Mouse (Mus musculus): ENCODE data around the gene Bcl2l13. TPM values are rescaled to one million over a fixed set of nuclear protein-coding genes. Genes with fewer than 3 reads are reported as not detected.
"Not testable (repeated sequence)": the region's sequence is repeated elsewhere in the genome, so short reads cannot be mapped to it uniquely, and the experiment has no call there.

Gene Bcl2l13
- polyA plus RNA-seq, 1 experiment from 2014 or later, result 45.7 TPM

DNA sequence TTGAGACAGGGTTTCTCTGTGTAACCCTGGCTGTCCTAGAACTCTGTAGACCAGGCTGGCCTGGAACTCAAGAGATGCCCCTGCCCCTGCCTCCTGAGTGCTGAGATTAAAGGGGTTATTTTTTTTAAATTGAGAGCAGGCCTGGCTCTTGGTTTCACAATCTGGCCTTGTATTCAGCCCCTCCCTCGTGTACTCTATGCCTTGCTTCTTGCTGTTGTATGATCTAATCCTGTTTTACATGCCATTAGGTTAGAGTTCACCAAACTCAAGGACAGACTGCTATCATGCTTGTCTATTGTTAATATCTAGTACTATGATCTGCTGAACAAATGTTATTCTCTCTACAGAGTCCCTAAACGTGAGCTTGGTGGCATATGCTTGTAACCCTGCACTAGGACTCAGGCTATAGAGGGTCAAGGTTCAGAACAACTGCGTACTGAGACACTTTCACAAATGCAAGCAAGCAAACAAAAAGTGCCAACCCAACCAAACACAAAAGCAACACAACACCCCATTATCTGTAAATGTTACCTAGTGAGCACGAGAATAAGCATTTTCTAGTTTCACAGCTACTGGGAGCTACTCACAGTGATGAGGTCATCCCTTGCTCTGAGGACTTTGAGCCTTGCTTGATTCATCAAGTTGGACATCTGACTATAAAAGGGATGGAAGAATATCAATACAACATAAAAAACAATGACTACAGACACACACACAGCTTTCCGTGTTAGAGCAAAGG is 28.8 kb upstream of the Bcl2l13 start:
- WGBS, result 90% methylated on average over 5 of the region's 5 CpGs
- Histone ChIP-seq H3K9ac (replicated peaks) (no peak overlapping the region), H3K36me3 (peaks cover 95% of the 10 kb centered on the region), H3K27ac (replicated peaks) (no peak overlapping the region), H3K4me1 (no peaks in the 10 kb centered on the region), H3K9me3 (no peaks in the 10 kb centered on the region), H3K27me3 (no peaks in the 10 kb centered on the region), H3K4me3 (no peak overlapping the region), H3K4me2 (replicated peaks) (no peak overlapping the region)
- ATAC-seq (ENCODE audit: low FRiP score, low read depth), result no peak

DNA sequence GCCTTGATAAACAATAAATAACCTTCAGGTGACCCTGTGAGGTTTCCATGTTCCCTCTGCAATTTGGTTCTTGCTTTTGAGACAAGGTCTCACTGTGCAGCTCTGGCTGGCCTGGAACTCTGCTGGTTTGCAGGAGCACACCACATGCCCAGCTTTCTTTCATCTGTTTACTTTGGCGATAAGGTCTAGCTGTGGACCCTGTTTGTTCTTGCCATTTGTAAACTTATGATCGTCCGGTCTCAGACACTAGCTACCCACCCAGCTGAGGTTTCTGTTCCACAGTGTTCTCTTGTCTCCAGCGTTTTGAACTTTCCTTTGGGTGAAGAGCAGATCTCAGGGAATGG is 28.3 kb upstream of the Bcl2l13 start:
- Histone ChIP-seq H3K27me3 (no peaks in the 10 kb centered on the region), H3K36me3 (peaks cover 90% of the 10 kb centered on the region)

DNA sequence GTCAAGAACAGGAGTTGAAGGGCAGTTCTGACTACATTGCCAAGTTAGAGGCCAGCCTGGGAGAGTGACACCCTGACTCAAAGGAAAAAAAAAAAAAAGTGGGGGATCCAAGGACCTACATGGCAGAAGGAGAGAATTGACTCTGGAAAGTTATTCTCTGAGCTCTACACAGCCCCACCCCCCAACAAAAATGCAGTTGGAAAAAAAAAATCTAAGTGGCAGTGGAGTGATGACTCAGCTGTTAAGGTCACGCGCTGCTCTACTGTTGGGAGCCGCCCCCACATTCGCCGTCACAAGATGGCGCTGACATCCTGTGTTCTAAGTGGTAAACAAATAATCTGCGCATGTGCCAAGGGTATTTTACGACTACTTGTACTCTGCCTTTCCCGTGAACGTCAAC is 24.0 kb upstream of the Bcl2l13 start:
- not testable (repeated sequence) for H3K4me3 ChIP-seq; ATAC-seq (ENCODE audit: low FRiP score, low read depth); H3K27me3 ChIP-seq; H3K4me1 ChIP-seq; H3K9me3 ChIP-seq; H3K27ac ChIP-seq (replicated peaks); H3K4me2 ChIP-seq (replicated peaks); H3K9ac ChIP-seq (replicated peaks)
- 99% methylated on average over 7 of the region's 10 CpGs for WGBS
- peaks cover 49% of the 10 kb centered on the region for H3K36me3 ChIP-seq

More for the DNA sequence above, 28.3 kb upstream of the Bcl2l13 start:
- H3K27ac ChIP-seq (replicated peaks), result no peak overlapping the region
- ATAC-seq (ENCODE audit: low FRiP score, low read depth), result no peak
- H3K9ac ChIP-seq (replicated peaks), result no peak overlapping the region
- no peak overlapping the region for H3K4me2 ChIP-seq (replicated peaks)
- H3K9me3 ChIP-seq, result no peaks in the 10 kb centered on the region
- H3K4me1 ChIP-seq, result no peaks in the 10 kb centered on the region
- H3K4me3 ChIP-seq, result no peak overlapping the region
- WGBS, result 93% methylated on average over 4 of the region's 4 CpGs

DNA sequence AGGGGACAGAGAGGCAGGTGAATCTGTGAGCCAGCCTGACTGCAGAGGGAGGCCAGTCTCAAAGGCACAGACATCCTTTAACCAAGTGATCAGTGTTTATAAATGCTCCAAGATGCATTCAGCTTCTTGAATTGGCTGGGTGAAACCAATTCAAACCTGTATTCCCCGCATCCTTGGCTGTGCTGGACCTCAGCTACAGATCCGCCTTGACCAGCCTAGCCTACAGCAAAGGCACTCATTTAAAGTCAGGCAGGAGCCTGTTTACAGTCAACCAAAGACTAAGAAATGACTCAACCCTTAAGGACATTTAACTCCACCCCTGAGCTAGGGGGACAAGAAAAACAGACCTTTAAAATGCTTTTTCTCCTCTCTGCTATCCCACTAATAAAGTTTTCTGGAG is 16.7 kb upstream of the Bcl2l13 start:
- Histone ChIP-seq H3K4me3 (no peak overlapping the region), H3K4me2 (replicated peaks) (no peak overlapping the region), H3K9me3 (no peaks in the 10 kb centered on the region), H3K27ac (replicated peaks) (no peak overlapping the region), H3K36me3 (peaks cover 23% of the 10 kb centered on the region), H3K27me3 (no peaks in the 10 kb centered on the region), H3K9ac (replicated peaks) (no peak overlapping the region), H3K4me1 (peaks cover 11% of the 10 kb centered on the region)
- ATAC-seq (ENCODE audit: low FRiP score, low read depth), result no peak
- WGBS, result 96% methylated on average over 2 of the region's 2 CpGs

DNA sequence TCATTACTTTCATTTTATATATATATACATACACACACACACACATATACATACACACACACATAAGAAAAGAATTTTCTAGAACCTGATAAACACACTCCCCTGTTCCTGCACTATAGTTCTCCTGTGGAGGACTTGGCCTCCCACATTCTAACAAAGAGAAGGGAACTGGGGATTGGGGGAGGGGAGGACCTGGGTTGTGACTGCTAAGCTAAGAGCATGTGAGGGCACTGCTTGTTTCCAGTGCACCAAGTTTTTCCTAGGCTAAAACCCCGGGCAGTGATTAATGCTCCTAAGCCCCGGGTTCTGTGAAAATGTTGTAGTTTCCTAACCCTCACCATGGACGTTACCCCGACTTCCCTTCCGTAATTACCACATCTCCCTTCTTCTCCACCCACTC is 15.9 kb upstream of the Bcl2l13 start:
- H3K9me3 ChIP-seq, result no peaks in the 10 kb centered on the region
- H3K4me2 ChIP-seq (replicated peaks), result no peak overlapping the region
- no peaks in the 10 kb centered on the region for H3K27me3 ChIP-seq
- H3K4me1 ChIP-seq, result peaks cover 11% of the 10 kb centered on the region
- WGBS, result 92% methylated on average over 5 of the region's 5 CpGs
- H3K9ac ChIP-seq (replicated peaks), result no peak overlapping the region
- no peak for ATAC-seq (ENCODE audit: low FRiP score, low read depth)
- no peak overlapping the region for H3K27ac ChIP-seq (replicated peaks)
- no peak overlapping the region for H3K4me3 ChIP-seq
- peaks cover 23% of the 10 kb centered on the region for H3K36me3 ChIP-seq

DNA sequence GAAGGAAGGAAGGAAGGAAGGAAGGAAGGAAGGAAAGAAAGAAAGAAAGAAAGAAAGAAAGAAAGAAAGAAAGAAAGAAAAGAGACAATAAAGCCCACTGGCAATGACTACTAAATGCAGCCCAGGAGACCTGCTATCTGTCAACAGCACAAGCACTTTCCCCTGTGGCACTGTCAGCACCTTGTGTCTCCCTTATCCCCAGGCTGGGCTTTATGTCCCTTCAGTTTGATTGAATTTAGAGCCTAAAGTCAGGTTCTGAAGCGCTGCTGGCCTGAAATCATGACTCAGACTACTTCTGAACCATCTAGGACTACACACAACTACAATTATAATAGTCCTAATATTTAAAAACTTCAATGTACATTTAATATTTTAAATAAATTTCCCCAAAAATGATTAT is 15.1 kb upstream of the Bcl2l13 start:
- H3K9me3 ChIP-seq, result no peaks in the 10 kb centered on the region
- H3K27me3 ChIP-seq, result no peaks in the 10 kb centered on the region
- peak overlapping the region; percentile 83; the same call in 1 of the 2 replicates for H3K4me2 ChIP-seq (replicated peaks)
- no peak for ATAC-seq (ENCODE audit: low FRiP score, low read depth)
- H3K27ac ChIP-seq (replicated peaks), result no peak overlapping the region
- H3K36me3 ChIP-seq, result peaks cover 23% of the 10 kb centered on the region
- WGBS, result 96% methylated on average over 1 of the region's 1 CpGs
- no peak overlapping the region for H3K4me3 ChIP-seq
- H3K4me1 ChIP-seq, result peaks cover 11% of the 10 kb centered on the region
- no peak overlapping the region for H3K9ac ChIP-seq (replicated peaks)

DNA sequence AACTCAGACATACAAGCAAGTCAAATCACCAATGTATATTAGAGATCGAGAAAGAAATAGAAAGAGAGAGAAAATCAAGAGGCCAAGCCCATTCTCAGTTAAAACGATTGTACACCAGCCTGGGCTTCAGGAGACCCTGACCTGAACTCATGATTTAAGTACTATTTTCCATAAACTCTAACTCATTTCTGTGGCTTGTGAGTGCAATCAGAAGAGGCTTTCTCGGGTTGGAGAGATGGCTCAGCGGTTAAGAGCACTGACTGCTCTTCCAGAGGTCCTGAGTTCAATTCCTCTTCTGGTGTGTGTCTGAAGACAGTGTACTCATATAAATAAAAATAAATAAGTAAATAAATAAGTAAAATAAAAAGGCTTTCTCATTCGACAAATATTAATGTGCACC is 14.3 kb upstream of the Bcl2l13 start:
- peaks cover 11% of the 10 kb centered on the region for H3K4me1 ChIP-seq
- H3K36me3 ChIP-seq, result peaks cover 23% of the 10 kb centered on the region
- WGBS, result 57% methylated on average over 5 of the region's 5 CpGs
- peak overlapping the region; percentile 80; the same call in 1 of the 2 replicates for H3K27ac ChIP-seq (replicated peaks)
- no peaks in the 10 kb centered on the region for H3K27me3 ChIP-seq
- peak overlapping the region; percentile 83; the same call in 1 of the 2 replicates for H3K9ac ChIP-seq (replicated peaks)
- H3K4me3 ChIP-seq, result peak overlapping the region; percentile 83
- H3K4me2 ChIP-seq (replicated peaks), result peak overlapping the region; percentile 83
- ATAC-seq (ENCODE audit: low FRiP score, low read depth), result no peak
- no peaks in the 10 kb centered on the region for H3K9me3 ChIP-seq

DNA sequence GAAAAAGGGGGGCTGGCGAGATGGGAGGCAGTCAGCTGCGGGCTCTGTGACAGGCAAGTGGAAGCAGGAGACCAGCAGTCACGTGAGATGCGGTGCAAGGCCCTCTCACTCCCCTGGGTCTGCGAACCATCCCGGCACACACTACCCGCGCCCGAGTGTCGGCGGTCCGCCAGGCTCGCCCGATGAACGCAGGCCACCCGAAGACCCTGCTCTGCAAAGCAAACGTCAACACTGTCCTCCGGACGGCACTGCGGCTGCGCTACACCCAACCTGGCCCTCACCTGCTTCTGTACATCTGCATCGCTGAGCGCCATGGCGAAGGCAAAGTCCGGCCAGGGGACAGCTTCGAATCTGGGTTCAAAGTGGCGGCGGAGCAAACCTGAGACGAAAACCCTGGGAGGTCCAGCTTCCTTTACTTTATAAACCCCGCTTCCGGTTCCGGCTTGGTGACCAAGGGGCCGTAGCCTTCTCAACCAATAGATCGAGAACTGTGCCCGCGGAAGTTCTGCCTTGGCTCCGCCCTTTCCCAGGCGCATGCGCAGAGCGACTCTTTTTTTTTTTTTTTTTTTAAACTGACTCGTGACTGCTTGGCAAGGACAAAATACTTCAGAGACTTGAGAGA is 13.6 kb upstream of the Bcl2l13 start, which contains the start of gene Atp6v1e1:
TSS of gene Atp6v1e1 (minus strand) at position 487 of the 622 bp plus-strand sequence.
- Histone ChIP-seq H3K4me3 (peak within 1 kb of the TSS; percentile 83), H3K4me1 (peaks cover 11% of the 10 kb centered on the region), H3K27me3 (no peaks in the 10 kb centered on the region), H3K36me3 (peaks cover 19% of the 10 kb centered on the region), H3K9me3 (no peaks in the 10 kb centered on the region), H3K4me2 (replicated peaks) (peak within 1 kb of the TSS; percentile 83), H3K9ac (replicated peaks) (peak within 1 kb of the TSS; percentile 83), H3K27ac (replicated peaks) (peak within 1 kb of the TSS; percentile 80)
- peak; percentile 97 for ATAC-seq (ENCODE audit: low FRiP score, low read depth)
- under 1% methylated on average over 41 of the region's 41 CpGs for WGBS

DNA sequence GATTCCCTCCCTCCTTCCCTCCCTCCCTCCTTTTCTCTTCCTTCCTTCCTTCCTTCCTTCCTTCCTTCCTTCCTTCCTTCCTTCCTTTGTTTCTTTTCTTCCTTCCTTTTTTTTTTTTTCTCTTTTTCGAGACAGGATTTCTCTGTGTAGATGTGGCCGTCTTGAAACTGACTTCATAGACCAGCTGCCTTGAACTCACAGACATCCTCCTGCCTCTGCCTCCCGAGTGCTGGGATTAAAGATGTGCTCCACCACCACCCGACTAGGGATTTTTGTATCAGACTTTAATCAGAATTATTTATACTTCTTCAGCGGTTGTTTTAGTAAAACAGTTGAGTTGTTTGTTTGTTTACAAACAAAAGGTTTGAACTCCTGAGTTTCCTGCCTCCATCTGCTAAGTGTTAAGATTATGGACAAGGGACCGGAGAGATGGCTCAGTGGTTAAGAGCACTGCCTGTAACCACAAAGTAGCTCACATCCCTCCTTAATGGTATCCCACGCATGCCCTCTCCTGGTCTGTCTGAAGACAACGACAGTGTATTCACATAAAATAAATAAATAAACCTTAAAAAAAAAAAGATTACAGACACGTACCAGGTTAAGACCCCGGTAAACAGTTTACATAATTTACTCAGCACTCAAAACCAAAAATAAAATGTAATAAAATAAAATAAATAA is 12.9 kb upstream of the Bcl2l13 start:
- peaks cover 13% of the 10 kb centered on the region for H3K36me3 ChIP-seq
- peak overlapping the region; percentile 28 for H3K4me2 ChIP-seq (replicated peaks)
- H3K9ac ChIP-seq (replicated peaks), result no peak overlapping the region
- WGBS, result 74% methylated on average over 10 of the region's 10 CpGs
- H3K27me3 ChIP-seq, result no peaks in the 10 kb centered on the region
- H3K4me1 ChIP-seq, result peaks cover 11% of the 10 kb centered on the region
- H3K27ac ChIP-seq (replicated peaks), result 0 out of 2 replicates have a peak overlapping the region, but pooled peaks have one; percentile 20
- H3K4me3 ChIP-seq, result no peak overlapping the region
- no peaks in the 10 kb centered on the region for H3K9me3 ChIP-seq
- ATAC-seq (ENCODE audit: low FRiP score, low read depth), result peak; percentile 47

DNA sequence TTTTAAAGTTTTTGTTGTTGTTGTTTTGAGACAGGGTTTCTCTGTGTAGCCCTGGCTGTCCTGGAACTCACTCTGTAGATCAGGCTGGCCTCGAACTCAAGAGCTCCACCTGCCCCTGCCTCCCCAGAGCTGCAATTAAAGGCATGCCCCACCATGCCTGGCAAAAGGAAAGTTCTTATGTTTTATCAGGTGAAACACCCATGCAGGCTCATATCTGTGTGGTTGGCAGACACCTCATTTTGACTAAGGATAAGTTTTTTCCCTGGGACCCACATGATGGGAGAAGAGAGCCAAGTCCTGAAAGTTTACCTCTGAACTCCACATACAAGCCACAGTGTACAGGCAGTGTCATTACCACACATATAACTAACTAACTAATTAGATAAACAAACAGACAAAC is 6.0 kb upstream of the Bcl2l13 start:
- no peaks in the 10 kb centered on the region for H3K4me1 ChIP-seq
- H3K4me2 ChIP-seq (replicated peaks), result no peak overlapping the region
- no peak for ATAC-seq (ENCODE audit: low FRiP score, low read depth)
- no peaks in the 10 kb centered on the region for H3K36me3 ChIP-seq
- H3K9me3 ChIP-seq, result no peaks in the 10 kb centered on the region
- H3K9ac ChIP-seq (replicated peaks), result no peak overlapping the region
- 64% methylated on average over 1 of the region's 1 CpGs for WGBS
- no peak overlapping the region for H3K27ac ChIP-seq (replicated peaks)
- no peaks in the 10 kb centered on the region for H3K27me3 ChIP-seq
- no peak overlapping the region for H3K4me3 ChIP-seq

DNA sequence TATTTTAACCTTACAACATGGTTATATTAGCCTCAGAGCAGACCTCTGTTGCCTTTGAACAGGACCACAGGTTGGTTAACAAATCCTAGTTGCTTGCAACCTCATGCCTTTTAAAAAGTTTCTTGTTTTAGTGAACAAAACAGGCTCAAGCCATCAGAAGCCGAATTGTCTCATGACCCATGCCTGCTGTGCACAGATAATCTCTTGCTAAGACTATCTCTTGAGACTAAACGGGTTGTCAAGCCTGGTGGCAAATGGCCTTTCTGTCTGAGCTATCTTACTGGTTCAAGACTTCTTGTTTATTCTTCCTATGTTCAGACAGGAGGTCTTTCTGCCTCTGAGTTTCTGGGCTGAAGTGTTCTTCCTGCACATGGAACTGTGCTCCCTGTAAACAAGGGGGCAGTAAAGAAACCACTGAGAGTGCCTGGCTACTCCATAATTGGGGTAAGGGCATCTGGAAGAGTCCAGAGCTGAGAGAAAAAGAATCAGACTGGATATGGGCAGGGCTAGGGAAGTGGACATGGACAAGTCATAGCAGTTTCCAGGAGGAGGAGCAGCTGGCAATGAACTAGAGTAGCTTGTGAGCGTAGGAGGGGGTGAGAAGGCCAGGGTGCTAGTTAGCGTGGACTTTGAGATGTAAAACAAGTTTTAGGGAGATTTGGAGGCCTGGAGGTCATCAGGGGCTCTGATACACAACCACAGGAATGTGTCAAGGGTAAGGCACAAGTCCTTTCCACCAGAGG is 5.0 kb upstream of the Bcl2l13 start:
- H3K4me3 ChIP-seq, result no peak overlapping the region
- no peak overlapping the region for H3K9ac ChIP-seq (replicated peaks)
- H3K4me1 ChIP-seq, result no peaks in the 10 kb centered on the region
- no peak overlapping the region for H3K27ac ChIP-seq (replicated peaks)
- H3K36me3 ChIP-seq, result no peaks in the 10 kb centered on the region
- no peak overlapping the region for H3K4me2 ChIP-seq (replicated peaks)
- no peak for ATAC-seq (ENCODE audit: low FRiP score, low read depth)
- WGBS, result 59% methylated on average over 4 of the region's 4 CpGs
- no peaks in the 10 kb centered on the region for H3K27me3 ChIP-seq
- no peaks in the 10 kb centered on the region for H3K9me3 ChIP-seq

DNA sequence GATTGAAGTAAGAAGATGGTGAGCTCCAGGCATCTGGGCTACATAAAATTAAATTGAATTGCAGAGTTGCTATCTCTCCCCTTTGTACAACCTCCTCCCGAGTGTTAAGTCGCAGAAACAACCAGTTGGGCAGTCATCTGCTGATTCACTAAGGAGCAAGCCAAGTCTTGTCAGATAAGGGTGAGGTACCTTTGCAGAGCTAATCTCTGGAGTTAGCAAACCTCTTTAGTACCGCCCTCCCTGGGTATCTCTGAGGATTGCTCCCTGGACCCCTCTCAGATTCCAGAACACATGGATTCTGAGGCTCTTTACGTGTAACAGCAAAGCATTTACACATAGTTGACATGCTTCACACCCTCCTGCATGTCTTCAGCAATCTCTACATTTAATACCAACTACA is 3.9 kb upstream of the Bcl2l13 start:
- Histone ChIP-seq H3K4me1 (peaks cover 5% of the 10 kb centered on the region), H3K27me3 (no peaks in the 10 kb centered on the region), H3K36me3 (no peaks in the 10 kb centered on the region), H3K4me3 (no peak overlapping the region), H3K4me2 (replicated peaks) (no peak overlapping the region), H3K9me3 (no peaks in the 10 kb centered on the region), H3K9ac (replicated peaks) (no peak overlapping the region), H3K27ac (replicated peaks) (no peak overlapping the region)
- 82% methylated on average over 4 of the region's 4 CpGs for WGBS
- no peak for ATAC-seq (ENCODE audit: low FRiP score, low read depth)
